Mouse (Mus musculus) midbrain, embryonic 14.5 days (tissue): ENCODE data around the gene Krtap17-1. TPM values are rescaled to one million over a fixed set of nuclear protein-coding genes. Genes with fewer than 3 reads are reported as not detected.
A peak's percentile ranks its signal among the peaks of the same experiment; 100 is the strongest.

Experiments
- ATAC-seq: fragments of 200-750 bp; cut with Nextera tagmentation; 2 replicates; pipeline ENCODE4 v1.8.0; 2017; ENCODE audit warnings: moderate number of reproducible peaks, moderate library complexity; ENCODE audit not compliant: low FRiP score, low TSS enrichment
- DNase-seq: peaks from one replicate; pipeline ENCODE4 v3.0.0-alpha.2; 2015
- H3K27ac ChIP-seq: fragments of 300-500 bp; sonication (generic); replicated peaks from 2 replicates; pipeline ENCODE4 v1.5.1; 2014; ENCODE audit warnings: mild to moderate bottlenecking, low read depth, low read length, moderate library complexity
- H3K27me3 ChIP-seq: fragments of 300-500 bp; sonication (generic); 2 replicates; pipeline ENCODE4 v1.6.1; 2014; ENCODE audit warnings: low read length, control low read depth, mixed read lengths; ENCODE audit not compliant: control insufficient read depth, insufficient read depth
- H3K36me3 ChIP-seq: fragments of 300-500 bp; sonication (generic); 2 replicates; pipeline ENCODE4 v1.6.1; 2014; ENCODE audit warnings: low read length, control low read depth; ENCODE audit not compliant: control insufficient read depth, insufficient read depth
- H3K4me1 ChIP-seq: fragments of 300-500 bp; sonication (generic); 2 replicates; pipeline ENCODE4 v1.6.1; 2014; ENCODE audit warnings: mild to moderate bottlenecking, antibody characterized with exemption, low read length, control low read depth; ENCODE audit not compliant: control insufficient read depth, insufficient read depth
- H3K4me2 ChIP-seq: fragments of 300-500 bp; sonication (generic); 2 replicates; pipeline ENCODE4 v1.6.1; 2014; ENCODE audit warnings: mild to moderate bottlenecking, low read length, moderate library complexity
- H3K4me3 ChIP-seq: fragments of 300-500 bp; sonication (generic); replicated peaks from 2 replicates; pipeline ENCODE4 v1.5.1; 2014; ENCODE audit warnings: low read depth, low read length
- H3K9ac ChIP-seq: fragments of 300-500 bp; sonication (generic); replicated peaks from 2 replicates; pipeline ENCODE4 v1.6.1; 2014; ENCODE audit warnings: mild to moderate bottlenecking, low read length, moderate library complexity
- H3K9me3 ChIP-seq: fragments of 300-500 bp; sonication (generic); 2 replicates; pipeline ENCODE4 v1.6.1; 2016; ENCODE audit warnings: low read length, control low read depth, mixed read lengths; ENCODE audit not compliant: control insufficient read depth
- WGBS: fragments of 180-500 bp; shearing (Covaris S2); extraction: QIAGEN DNeasy Blood & Tissue Kit; methylation state at CpG from one replicate; pipeline ENCODE4 v1.1.7; 2014; 5-methylcytosine and 5-hydroxymethylcytosine counted together
- polyA plus RNA-seq: library from polyadenylated mRNA; unstranded; fragments of >200 nt; fragmentation: Nextera tagmentation; extraction: Ambion mirVana; gene quantifications from 2 replicates; pipeline ENCODE4 v1.2.1, GENCODE M21; 2014

Krtap17-1 gene
- 0.61 TPM in 1 of 2 replicates, not detected in the other for polyA plus RNA-seq

- Histone ChIP-seq H3K4me3 (peak within 1 kb of the TSS; percentile 14), H3K4me1 (no peaks in the 10 kb centered on the region), H3K4me2 (peak within 1 kb of the TSS; percentile 48), H3K27ac (no peak within 1 kb of the TSS), H3K9ac (peak within 1 kb of the TSS; percentile 36; the same call in 1 of the 2 replicates), H3K27me3 (no peaks in the 10 kb centered on the region), H3K9me3 (no peaks in the 10 kb centered on the region), H3K36me3 (no peaks in the 10 kb centered on the region)
- WGBS = 32% methylated on average over 26 of the region's 26 CpGs
- ATAC-seq (no peak), DNase-seq (peak; percentile 51)
These were observed at the start of gene Krtap17-1 for GRCm38 (mm10) chr11:99993620-99994383. TSS of gene Krtap17-1 (minus strand) at chr11:99993994.

- WGBS = 89% methylated on average over 6 of the region's 6 CpGs
- H3K4me3 ChIP-seq = no peak within 1 kb of the TSS
- no peak within 1 kb of the TSS for H3K9ac ChIP-seq
- H3K9me3 ChIP-seq = no peaks in the 10 kb centered on the region
- H3K4me1 ChIP-seq = no peaks in the 10 kb centered on the region
- H3K27me3 ChIP-seq = no peaks in the 10 kb centered on the region
- H3K27ac ChIP-seq = no peak within 1 kb of the TSS
- ATAC-seq = no peak
- H3K4me2 ChIP-seq = no peak within 1 kb of the TSS
- no peaks in the 10 kb centered on the region for H3K36me3 ChIP-seq
- no peak for DNase-seq
These were observed 47.7 kb upstream of the Krtap17-1 start, which contains the start of gene Krt34 for GRCm38 (mm10) chr11:100041454-100041853. TSS of gene Krt34 (minus strand) at chr11:100041554.

GRCm38 (mm10) chr11:100029768-100030167, 36.0 kb upstream of the Krtap17-1 start, which contains the start of gene Krt33b:
TSS of gene Krt33b (minus strand) at chr11:100029868.
- H3K27me3 ChIP-seq = no peaks in the 10 kb centered on the region
- H3K36me3 ChIP-seq = no peaks in the 10 kb centered on the region
- no peak for ATAC-seq
- no peaks in the 10 kb centered on the region for H3K4me1 ChIP-seq
- H3K4me3 ChIP-seq = no peak within 1 kb of the TSS
- no peak within 1 kb of the TSS for H3K27ac ChIP-seq
- DNase-seq = no peak
- 89% methylated on average over 6 of the region's 6 CpGs for WGBS
- no peak within 1 kb of the TSS for H3K4me2 ChIP-seq
- H3K9ac ChIP-seq = no peak within 1 kb of the TSS
- H3K9me3 ChIP-seq = no peaks in the 10 kb centered on the region

GRCm38 (mm10) chr11:100021438-100021837, 27.6 kb upstream of the Krtap17-1 start:
- Histone ChIP-seq H3K27me3 (no peaks in the 10 kb centered on the region), H3K27ac (no peak overlapping the region), H3K9me3 (no peaks in the 10 kb centered on the region), H3K9ac (no peak overlapping the region), H3K4me3 (no peak overlapping the region), H3K4me2 (no peak overlapping the region), H3K4me1 (no peaks in the 10 kb centered on the region), H3K36me3 (no peaks in the 10 kb centered on the region)
- WGBS = 81% methylated on average over 5 of the region's 5 CpGs
- ATAC-seq = no peak
- DNase-seq = no peak

- H3K9me3 ChIP-seq = no peaks in the 10 kb centered on the region
- no peaks in the 10 kb centered on the region for H3K4me1 ChIP-seq
- H3K9ac ChIP-seq = no peak overlapping the region
- no peak overlapping the region for H3K4me3 ChIP-seq
- H3K27me3 ChIP-seq = no peaks in the 10 kb centered on the region
- H3K4me2 ChIP-seq = no peak overlapping the region
- 93% methylated on average over 1 of the region's 1 CpGs for WGBS
- H3K36me3 ChIP-seq = no peaks in the 10 kb centered on the region
- ATAC-seq (no peak), DNase-seq (no peak)
- H3K27ac ChIP-seq = no peak overlapping the region
These were observed 25.7 kb upstream of the Krtap17-1 start for GRCm38 (mm10) chr11:100019466-100019865.

- H3K4me1 ChIP-seq = no peaks in the 10 kb centered on the region
- no peak within 1 kb of the TSS for H3K27ac ChIP-seq
- no peaks in the 10 kb centered on the region for H3K9me3 ChIP-seq
- H3K4me3 ChIP-seq = no peak within 1 kb of the TSS
- WGBS = 88% methylated on average over 4 of the region's 4 CpGs
- no peak for DNase-seq
- H3K4me2 ChIP-seq = no peak within 1 kb of the TSS
- no peak within 1 kb of the TSS for H3K9ac ChIP-seq
- H3K36me3 ChIP-seq = no peaks in the 10 kb centered on the region
- no peaks in the 10 kb centered on the region for H3K27me3 ChIP-seq
- ATAC-seq = no peak
These were observed 22.3 kb upstream of the Krtap17-1 start, which contains the start of gene Krt33a for GRCm38 (mm10) chr11:100016112-100016511. TSS of gene Krt33a (minus strand) at chr11:100016212.

- Histone ChIP-seq H3K27me3 (no peaks in the 10 kb centered on the region), H3K4me3 (no peak overlapping the region), H3K4me1 (no peaks in the 10 kb centered on the region), H3K36me3 (no peaks in the 10 kb centered on the region), H3K9me3 (no peaks in the 10 kb centered on the region), H3K27ac (no peak overlapping the region), H3K9ac (no peak overlapping the region), H3K4me2 (no peak overlapping the region)
- WGBS = 70% methylated on average over 4 of the region's 4 CpGs
- no peak for ATAC-seq
- DNase-seq = no peak
These were observed 19.9 kb upstream of the Krtap17-1 start for GRCm38 (mm10) chr11:100013691-100014171.

- ATAC-seq (no peak), DNase-seq (no peak)
- Histone ChIP-seq H3K27ac (no peak overlapping the region), H3K9me3 (no peaks in the 10 kb centered on the region), H3K9ac (no peak overlapping the region), H3K27me3 (no peaks in the 10 kb centered on the region), H3K4me3 (no peak overlapping the region), H3K36me3 (no peaks in the 10 kb centered on the region), H3K4me1 (no peaks in the 10 kb centered on the region), H3K4me2 (no peak overlapping the region)
- WGBS = 85% methylated on average over 5 of the region's 5 CpGs
These were observed 16.9 kb upstream of the Krtap17-1 start for GRCm38 (mm10) chr11:100010682-100011081.

GRCm38 (mm10) chr11:100008336-100008735, 14.5 kb upstream of the Krtap17-1 start:
- Histone ChIP-seq H3K27ac (no peak overlapping the region), H3K9me3 (no peaks in the 10 kb centered on the region), H3K4me2 (no peak overlapping the region), H3K36me3 (no peaks in the 10 kb centered on the region), H3K4me3 (no peak overlapping the region), H3K9ac (no peak overlapping the region), H3K27me3 (no peaks in the 10 kb centered on the region), H3K4me1 (no peaks in the 10 kb centered on the region)
- 89% methylated on average over 5 of the region's 5 CpGs for WGBS
- DNase-seq = no peak
- no peak for ATAC-seq
